Mouse (Mus musculus) cerebellum, postnatal 14 days (tissue): ENCODE data around the gene Tram2.
A peak's percentile ranks its signal among the peaks of the same experiment; 100 is the strongest.

ENCODE experiments used
- DNase-seq, 2 experiments: peaks; one replicate each; pipeline ENCODE4 v3.0.0; 2021; ENCODE audit warnings: mixed read lengths in 2 of 2

Tram2 gene

DNA sequence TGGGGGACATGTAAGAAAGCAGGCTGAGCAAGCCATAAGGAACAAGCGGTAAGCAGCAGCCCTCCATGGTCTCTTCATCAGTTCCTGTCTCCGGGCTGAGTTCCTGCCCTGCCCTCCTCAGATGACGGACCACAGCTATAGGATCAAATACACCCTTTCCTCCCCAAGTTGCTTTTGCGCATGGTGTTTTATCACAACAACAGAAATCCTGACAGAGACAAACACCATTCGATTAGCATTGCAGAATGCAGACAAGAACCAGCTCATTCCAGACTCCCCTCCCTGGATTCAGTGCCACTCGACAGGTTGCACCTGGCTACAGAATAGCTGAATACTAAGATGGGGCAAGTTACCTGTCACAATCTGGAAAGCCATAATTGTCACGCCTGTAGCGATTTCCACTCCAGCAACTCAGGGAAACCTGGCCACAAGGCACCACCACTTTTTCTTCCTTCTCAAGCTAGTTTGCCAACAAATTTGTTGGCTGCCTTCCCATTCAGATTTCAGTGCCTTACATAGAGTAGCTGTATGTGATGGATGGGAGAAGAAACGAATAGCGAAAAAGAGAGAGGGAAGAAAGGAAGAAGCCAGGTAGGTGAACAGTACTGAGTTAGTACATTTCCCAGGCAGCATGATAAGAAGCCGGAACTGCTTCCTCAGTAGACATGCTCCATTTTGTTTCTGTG lies 11.3 kb downstream of the Tram2 start:
- no peak for DNase-seq

GRCm38 (mm10) chr1:21064153-21064552 lies 14.9 kb downstream of the Tram2 start:
- no peak for DNase-seq

GRCm38 (mm10) chr1:21059385-21060109 lies 19.5 kb downstream of the Tram2 start:
- DNase-seq: no peak

DNA sequence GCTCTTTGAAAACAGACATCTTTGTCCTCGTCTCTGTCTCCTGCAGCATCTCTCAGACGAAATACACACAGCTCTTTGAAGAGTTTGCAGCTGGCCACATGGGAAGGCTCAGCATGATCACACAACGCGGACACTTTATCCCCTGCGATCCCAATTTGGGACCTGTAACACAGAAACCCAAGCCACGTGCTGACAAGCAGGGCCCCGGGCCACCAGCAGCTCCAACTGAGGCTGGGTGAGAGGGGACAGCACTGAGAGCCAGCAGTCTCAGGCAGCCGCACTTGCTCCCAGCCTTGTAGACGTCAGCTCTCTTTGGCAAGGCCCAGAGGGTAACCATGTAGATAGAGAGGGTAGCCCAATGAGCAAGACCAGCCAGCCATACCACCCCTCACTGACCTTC lies 26.0 kb downstream of the Tram2 start:
- DNase-seq: no peak

GRCm38 (mm10) chr1:21052608-21053007 lies 26.4 kb downstream of the Tram2 start:
- DNase-seq: peak; percentile 36 to 46

DNA sequence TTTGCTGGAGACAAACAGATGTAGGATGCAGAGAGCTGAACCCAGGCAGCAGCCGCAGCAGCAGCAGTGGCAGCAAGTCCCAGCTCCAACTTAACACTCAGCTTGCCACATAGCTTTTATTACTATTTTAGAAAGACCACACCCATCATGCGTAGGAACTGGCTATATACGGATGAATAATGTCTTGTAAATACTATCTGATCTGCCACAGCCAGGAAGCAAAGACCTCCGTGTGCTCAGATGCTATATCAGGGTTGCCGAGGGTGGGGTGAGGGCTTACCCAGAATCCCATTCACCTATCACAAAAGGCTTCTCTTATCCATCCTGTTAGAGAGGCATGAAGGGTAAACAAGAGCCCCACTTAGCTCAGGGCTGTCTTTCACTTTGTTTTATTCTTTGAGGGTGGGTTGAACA lies 26.9 kb downstream of the Tram2 start:
- no peak for DNase-seq

- DNase-seq: no peak
Observed at GRCm38 (mm10) chr1:21049005-21049404, 30.0 kb downstream of the Tram2 start.

DNA sequence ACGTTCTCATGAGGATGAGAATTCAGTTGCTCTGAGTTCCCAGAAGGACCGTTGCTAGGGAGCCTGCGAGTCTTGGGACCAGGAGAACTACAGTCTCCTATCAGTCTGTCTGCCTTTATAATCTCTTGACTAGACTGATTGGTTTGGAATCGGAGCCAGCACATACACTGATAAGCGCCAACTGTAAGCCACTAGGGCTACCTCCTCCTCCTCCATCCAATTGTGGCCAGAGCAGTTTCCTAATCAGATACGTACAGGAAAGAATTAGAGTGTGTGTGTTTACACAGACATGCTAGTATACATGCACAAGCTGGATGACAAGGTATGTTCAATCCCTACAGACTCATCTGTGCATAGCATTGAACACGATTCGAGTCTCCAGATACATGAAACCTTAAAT lies 30.6 kb downstream of the Tram2 start:
- no peak for DNase-seq

DNA sequence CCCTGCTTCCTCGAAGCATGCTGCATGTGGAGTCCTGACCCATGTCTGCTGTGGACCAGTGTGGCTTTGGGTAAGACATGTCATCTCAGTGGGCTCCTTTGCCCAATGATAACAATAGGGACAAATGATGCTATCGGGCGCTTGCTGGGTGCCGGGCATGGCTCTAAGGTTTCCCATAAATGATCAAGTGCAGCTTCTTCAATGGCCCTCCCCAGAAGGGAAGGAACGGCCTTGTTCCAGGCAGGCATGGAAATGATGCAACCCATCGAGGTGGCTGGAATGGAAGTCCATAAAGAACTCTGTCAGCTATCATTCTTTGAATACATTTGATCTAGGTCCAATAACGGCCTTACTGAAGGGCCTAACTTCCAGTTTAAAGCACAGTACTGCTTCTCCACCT lies 36.6 kb downstream of the Tram2 start:
- no peak for DNase-seq

DNA sequence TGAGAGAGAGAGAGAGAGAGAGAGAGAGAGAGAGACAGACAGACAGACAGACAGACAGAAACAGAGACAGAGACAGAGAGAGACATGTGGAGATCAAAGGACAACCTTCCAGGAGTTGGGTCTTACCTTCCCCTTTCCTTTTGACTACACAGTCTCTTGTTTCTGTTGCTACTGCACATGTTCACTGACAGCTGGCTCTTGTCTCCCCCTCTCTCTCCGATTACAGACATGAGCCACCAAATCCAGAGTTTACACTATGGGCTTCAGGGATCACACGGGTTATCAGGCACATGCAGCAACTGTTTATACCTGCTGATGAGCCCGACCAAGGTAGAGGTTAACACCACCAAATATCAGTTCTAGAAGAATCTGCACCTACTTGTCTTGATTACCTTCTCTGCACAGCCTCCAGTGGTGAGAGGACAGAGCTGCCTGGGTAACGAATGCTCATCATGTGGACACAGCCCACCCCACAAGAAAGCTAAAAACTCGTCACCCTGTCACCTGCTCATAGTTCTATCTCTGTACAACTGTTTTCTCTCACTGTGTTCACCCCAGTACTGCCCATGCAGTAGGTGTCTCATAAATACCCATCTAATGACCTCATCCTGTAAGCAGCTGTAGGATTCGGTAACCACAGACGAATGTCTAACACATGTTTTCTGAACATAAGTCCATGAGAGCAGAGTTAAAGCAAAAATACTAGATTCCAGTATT lies 38.3 kb downstream of the Tram2 start:
- no peak for DNase-seq

DNA sequence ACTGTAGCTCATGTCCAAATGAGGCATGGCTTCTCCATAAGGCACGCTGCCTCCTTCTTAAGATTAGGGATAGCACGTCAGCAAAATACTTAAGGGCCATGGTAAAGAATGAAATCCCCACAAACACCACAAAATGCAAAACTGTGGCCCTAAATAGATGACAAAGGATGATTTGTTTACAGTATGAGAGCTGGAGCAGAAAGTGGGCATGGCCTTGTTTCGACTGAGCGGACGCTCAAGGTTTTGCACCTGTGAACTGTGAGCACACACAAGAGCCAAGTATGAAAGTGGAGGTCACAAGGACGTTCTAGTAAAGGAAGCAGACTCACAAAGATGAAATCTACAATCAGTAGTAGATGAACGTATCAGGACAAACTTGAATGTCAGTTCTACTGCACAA lies 38.9 kb downstream of the Tram2 start:
- no peak for DNase-seq

- DNase-seq: no peak
Observed at GRCm38 (mm10) chr1:21039564-21039963, 39.5 kb downstream of the Tram2 start.

GRCm38 (mm10) chr1:21037881-21038601 lies 41.0 kb downstream of the Tram2 start:
- no peak for DNase-seq

DNA sequence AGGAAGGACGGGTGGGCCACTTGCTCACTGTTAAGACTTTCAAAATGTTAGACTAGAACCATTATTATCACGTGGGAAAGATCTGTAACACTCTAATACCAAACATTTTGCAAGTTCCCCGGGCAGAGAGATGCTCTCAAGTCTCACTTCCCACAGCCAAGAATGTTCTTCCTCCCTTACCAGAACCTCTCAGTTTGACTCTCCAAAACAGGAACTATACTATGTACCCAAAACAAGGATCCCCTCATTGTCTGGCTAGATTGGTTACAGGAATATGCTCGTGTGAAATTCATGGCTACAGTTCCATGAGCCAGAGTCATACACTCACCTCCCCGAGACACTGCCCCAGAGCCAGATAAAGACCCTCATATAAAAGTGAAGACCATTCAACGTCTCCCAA lies 43.2 kb downstream of the Tram2 start:
- DNase-seq: no peak

- no peak for DNase-seq
Observed at GRCm38 (mm10) chr1:21033792-21034119, 45.3 kb downstream of the Tram2 start.

GRCm38 (mm10) chr1:21033065-21033791 lies 45.8 kb downstream of the Tram2 start:
- DNase-seq: no peak

DNA sequence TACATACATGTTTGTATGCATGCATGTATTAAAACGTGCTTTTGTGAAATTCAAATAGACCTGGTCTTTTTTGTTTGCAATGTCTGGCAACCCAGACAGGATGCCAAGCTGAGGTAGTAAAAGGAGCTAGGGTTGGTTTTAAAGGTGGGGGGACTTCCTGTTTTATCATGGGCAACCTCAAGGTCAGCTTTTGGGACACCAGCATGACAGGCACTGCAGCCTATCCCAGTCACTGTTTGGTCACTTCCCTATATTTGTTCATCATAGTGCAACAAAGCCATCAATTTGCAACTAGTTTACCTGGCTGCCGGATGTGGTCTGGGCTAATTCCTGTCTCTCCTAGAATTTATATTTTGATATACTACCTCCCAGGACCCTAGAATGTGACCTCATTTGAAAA lies 47.4 kb downstream of the Tram2 start:
- no peak for DNase-seq

DNA sequence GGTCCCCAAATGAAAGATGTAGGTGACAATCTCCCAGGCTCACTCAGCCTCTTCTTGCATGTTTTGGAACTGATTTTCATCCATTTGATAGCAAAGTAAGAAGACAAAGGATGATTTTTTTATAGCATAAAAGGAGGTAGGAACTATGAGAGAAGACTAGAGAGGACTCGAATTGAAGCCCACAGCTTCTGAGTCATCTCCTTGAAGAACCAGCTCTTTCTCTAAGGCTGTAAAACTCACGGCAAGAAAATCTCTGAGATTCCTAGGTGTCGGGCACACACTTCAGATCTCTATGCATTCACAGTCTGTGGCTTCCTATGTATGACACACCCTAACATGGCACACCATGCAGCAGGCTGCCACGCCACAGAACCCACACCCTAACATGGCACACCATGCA lies 50.0 kb downstream of the Tram2 start:
- no peak for DNase-seq

DNA sequence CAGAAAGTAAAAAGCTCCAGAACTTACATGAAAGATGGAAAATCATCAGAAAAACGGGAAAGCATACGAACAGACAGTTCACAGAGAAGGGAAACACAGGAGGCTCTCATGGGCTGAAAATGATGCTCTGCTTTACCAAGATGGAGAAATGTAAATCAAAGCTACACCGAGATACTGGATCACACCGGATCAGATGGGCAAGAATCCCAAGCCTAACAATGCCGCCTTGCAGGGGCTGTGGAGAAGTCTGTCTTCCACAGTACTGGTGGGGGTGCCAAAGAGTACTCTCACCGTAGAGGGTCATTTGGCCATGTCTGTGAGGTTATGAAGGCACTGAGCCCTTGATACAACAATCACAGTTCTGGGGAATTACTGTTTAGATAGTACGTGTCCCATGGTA lies 52.5 kb downstream of the Tram2 start:
- DNase-seq: no peak

- no peak for DNase-seq
Observed at GRCm38 (mm10) chr1:21025203-21025602, 53.8 kb downstream of the Tram2 start.

DNA sequence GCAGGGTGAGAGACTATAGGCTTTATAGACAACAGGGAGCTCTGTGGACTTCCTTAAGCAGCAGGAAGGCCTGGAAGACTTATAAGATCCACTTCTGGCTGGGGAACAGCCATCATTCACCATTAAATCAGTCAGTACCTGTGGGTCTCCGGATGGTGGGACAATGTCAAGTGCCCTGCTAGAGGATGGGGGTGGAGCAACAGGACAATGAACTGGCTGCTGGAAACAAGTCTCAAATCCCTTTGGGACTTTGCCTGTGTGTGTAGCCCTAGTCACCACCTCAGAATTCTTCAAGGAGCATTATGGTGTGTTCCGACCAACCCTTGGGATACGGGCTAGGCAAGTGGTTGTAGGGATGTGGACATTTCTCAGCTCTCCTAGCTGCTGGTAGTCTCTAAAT lies 55.9 kb downstream of the Tram2 start:
- no peak for DNase-seq

DNA sequence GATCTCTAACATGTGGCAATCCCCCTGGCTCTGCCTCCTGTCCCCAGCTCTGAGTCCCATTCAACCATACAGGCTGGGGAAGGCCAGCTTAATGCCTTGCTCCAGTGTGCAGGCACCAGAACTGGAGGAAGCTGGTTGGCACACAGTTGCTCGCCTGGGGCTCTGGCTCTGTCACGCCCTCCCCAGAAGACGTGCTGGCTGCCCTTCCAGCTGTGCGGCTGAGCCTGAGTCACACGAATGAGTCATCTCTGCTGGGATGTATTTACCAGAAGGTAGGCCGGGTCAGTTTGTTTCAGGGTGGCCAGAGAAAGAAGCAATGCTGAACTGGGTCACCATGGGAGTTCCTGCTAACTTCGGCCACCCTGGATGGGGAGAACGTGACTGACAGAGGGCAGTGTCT lies 64.6 kb downstream of the Tram2 start:
- DNase-seq: no peak

GRCm38 (mm10) chr1:21010282-21010800 lies 68.7 kb downstream of the Tram2 start:
- no peak for DNase-seq
